Mouse (Mus musculus) frontal cortex, postnatal 25 days (tissue): ENCODE data around the gene Nsun7.

Experiments used
- DNase-seq, 2 experiments: peaks; one replicate each; pipeline ENCODE4 v3.0.0; 2022; ENCODE audit warnings: low spot score in 2 of 2

Gene Nsun7

DNA sequence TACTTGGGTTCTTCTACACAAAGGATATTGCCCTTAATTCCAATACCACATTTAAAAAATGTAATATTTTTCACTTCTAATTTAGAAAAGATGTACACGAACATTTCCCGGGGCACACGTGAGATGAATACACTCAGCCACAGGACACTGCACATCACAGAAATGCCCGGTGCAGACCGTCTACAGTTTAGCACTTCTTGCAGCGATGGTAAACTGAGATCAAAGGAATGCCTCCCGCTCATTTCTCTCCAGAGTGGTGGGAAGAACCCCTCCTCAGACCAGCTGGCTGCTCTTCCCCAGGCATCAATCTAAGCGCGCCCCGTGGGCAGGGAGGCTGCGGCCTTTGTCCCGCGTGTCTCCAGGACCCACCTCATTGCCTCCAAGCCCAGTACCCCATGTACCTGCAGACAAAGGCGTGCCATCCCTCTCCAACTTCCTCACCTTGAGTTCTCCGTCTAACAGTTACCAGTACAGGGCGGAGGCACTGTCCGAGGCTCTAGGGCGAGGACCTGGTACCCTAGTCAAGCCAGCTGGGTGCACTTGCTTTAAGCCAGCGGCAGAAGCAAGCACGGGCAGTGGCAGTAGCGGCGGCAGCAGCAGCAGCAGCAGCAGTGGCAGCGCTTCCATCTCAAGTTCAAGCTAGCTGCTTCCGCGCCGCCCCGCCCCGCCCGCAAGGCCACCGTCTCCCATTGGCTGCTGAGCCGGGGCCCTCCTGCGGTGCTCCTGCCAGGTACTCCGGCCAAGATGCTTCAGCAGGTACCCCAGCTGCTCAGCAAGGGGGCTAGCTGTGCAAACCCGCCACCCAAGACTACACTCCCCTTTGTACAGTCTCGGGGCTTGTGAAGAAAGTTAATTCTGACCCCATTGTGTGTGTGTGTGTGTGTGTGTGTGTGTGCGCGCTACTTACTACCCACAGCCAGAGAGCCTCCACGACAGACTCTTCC is 77.6 kb downstream of the Nsun7 start:
- DNase-seq: no peak

DNA sequence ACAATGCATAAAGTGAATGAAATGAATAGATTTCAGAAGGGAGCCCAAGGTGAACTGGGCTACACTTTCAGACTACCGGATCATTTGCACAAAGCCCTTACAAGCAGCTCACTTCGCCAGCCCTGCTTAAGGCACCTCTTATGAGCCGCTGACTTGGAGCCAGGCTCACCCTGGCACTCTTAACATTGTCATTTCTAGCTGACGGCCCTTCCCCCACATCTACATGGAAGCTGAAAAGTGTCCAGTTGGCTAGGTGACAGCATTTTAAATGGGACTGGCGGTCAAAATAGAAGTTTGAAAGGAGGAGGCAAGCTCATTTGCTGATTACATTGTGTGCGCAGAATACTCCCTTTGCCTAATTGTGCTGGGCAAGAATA is 78.3 kb downstream of the Nsun7 start:
- no peak for DNase-seq

DNA sequence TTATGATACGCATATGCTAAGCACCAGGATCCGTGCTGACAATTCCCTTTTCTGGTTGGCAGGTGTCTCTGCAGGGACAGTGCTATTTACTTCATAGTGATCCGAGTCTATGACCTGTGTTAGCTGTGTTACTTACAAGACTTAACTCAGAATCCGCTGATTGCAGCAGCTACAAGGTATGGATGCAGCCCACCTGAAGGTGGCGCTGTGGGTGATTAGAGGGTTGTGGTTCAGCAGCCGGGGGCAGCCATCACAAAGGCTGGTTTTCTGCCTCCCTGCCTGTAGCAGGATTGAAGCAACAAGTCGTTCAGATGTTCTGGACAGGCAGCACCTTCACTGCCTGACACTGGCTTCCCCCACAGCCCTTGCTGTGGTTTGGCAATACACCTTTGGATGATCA is 78.9 kb downstream of the Nsun7 start:
- no peak for DNase-seq

DNA sequence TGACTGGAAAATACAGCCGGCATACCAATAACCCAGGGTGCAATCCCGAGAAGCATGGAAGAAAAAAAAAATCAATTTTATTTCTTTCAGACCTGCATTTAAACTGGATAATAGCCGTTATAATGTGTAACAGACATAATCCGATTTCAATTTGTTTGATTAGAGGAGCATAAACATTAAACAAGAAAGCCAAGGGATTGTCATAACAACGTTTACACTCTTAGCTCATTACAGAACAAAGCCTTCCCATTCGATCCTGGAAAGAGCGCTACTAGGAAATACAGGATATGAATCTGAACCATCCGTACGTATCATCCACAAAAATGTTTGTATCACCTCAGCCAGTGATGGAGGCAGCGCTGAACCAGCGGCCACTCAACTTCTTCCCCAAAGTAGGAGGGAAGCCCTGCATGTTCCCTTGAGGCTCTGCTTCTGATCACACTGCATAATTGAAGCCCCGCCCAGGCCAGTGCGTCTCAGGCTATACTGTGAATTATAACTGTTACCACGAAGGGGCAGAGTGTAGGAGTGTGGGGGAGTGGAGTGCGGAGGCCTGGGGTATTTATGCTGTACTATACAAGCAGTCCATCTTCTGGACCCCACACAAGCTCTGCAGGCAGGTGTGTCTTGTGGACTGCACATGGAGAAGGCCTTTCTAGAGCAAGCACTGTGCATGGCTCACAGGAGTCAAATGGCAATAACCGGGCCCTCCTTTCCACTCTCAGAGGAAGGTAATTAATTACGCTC is 80.8 kb downstream of the Nsun7 start:
- DNase-seq: no peak

DNA sequence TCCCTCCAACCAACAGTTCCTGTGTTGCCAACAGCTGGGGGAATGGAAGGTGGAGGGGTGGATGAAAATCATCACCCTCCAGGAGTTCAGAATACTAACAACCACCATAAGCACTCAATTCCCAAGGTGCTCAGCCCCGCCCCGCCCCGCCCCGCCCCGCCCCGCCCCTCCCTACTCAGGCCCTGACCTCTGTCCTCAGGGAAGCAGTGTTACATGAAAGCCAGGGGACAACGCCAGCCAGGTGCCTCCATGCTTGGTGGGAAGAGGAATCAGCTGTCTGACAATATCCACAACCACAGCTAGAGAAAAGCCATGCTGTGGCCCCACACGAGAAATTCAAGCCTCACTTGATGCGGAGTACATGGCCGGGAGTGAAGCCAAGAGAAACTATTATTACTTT is 82.2 kb downstream of the Nsun7 start:
- no peak for DNase-seq

- DNase-seq: no peak
Observed at GRCm38 (mm10) chr5:66342285-66342684, 82.6 kb downstream of the Nsun7 start.

DNA sequence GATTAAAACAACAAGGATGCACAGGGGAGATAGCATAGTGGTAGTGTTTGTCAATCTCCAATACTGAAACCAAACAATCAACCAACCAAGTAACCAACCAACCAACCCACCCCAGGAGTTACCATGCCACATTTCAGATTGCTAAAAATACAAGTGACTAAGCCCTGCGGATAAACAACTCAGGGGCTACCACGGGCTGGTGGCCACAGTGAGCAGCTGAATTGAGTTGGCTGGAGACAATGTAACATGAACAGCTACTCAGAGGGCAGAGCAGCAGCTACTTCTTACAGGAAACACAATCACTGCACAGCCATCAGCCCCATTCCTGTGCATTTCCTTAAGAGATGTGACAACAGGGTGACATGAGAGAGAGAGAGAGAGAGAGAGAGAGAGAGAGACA is 84.5 kb downstream of the Nsun7 start:
- no peak for DNase-seq

DNA sequence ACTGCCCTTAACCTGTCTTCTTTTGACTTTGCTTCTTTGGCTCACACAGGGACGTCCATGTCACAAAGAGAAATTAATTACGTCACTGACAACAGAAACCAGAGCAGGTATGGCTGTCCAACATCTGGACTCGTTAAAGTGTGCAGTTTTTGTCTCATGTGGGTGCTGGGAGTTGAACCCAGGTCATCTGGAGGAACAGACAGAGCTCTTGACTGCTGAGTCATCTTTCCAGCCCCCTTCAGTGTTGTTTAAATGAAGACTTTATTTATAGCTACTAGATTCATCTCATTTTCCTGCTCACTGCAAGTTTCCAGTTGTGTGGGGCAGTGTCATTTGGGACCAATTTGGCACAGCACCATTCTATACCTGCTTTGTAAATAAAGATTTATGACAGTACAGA is 85.4 kb downstream of the Nsun7 start:
- no peak for DNase-seq

DNA sequence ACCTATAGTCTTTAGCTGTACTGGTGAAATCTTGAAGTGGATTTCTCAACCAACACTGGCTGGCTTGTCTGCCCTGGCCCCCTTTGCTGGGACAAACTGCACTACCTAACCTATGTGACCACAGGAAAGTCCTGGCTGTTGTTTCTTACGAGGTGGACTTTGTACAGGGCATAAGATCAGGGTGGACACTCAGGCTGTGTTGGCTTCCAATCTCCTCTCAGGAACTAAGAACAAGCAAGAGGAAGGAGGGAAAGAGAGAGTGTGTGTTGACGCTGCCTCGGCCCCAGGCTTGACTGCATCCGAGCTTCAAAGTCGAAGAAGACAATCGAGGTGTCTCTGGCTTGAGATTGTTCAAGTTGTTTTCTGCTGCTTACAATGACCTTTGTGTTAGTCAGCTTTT is 87.1 kb downstream of the Nsun7 start:
- no peak for DNase-seq
